Mouse (Mus musculus): Measurements from ENCODE around the gene Ankra2. TPM values are rescaled to one million over a fixed set of nuclear protein-coding genes. Genes with fewer than 3 reads are reported as not detected.
A peak's percentile ranks its signal among the peaks of the same experiment; 100 is the strongest.

The Ankra2 gene
- polyA plus RNA-seq (2015; fragmentation: Nextera tagmentation; extraction: Ambion mirVana), result 73.8 and 79.0 TPM in 2 replicates

GRCm38 (mm10) chr13:98262636-98263457 lies at the start of gene Ankra2, which contains the start of gene Utp15:
Ankra2 (plus strand) TSS chr13:98263074.
Utp15 (minus strand) TSS chr13:98263041.
- Histone ChIP-seq H3K4me1 (peaks cover 23% of the 10 kb centered on the region), H3K9me3 (no peaks in the 10 kb centered on the region), H3K4me3 (peak within 1 kb of the TSS; percentile 88), H3K27me3 (replicated peaks) (no peaks in the 10 kb centered on the region), H3K27ac (peak within 1 kb of the TSS; percentile 94), H3K36me3 (replicated peaks) (peaks cover 7% of the 10 kb centered on the region), H3K4me2 (peak within 1 kb of the TSS; percentile 94), H3K9ac (peak within 1 kb of the TSS; percentile 87)
- WGBS, result under 1% methylated on average over 71 of the region's 71 CpGs
- ATAC-seq (replicated peaks), result peak; percentile 99

GRCm38 (mm10) chr13:98222848-98223247 lies 40.0 kb upstream of the Ankra2 start:
- H3K4me1 ChIP-seq, result peaks cover 5% of the 10 kb centered on the region
- no peak overlapping the region for H3K4me3 ChIP-seq
- H3K36me3 ChIP-seq (replicated peaks), result no peaks in the 10 kb centered on the region
- 0 out of 2 replicates have a peak overlapping the region, but pooled peaks have one; percentile 17 for H3K4me2 ChIP-seq
- no peaks in the 10 kb centered on the region for H3K27me3 ChIP-seq (replicated peaks)
- no peaks in the 10 kb centered on the region for H3K9me3 ChIP-seq
- H3K27ac ChIP-seq, result no peak overlapping the region
- WGBS, result 35% methylated on average over 12 of the region's 12 CpGs
- ATAC-seq (replicated peaks), result no peak; the same call in 1 of the 2 replicates
- no peak overlapping the region; the same call in 1 of the 2 replicates for H3K9ac ChIP-seq

- 74% methylated on average over 2 of the region's 2 CpGs for WGBS
- Histone ChIP-seq H3K36me3 (replicated peaks) (no peaks in the 10 kb centered on the region), H3K9ac (no peak overlapping the region), H3K4me2 (no peak overlapping the region), H3K27ac (no peak overlapping the region), H3K9me3 (no peaks in the 10 kb centered on the region), H3K4me1 (peaks cover 5% of the 10 kb centered on the region), H3K27me3 (replicated peaks) (no peaks in the 10 kb centered on the region), H3K4me3 (no peak overlapping the region)
- ATAC-seq (replicated peaks), result no peak
These were observed 36.6 kb upstream of the Ankra2 start for GRCm38 (mm10) chr13:98226225-98226624.

GRCm38 (mm10) chr13:98230511-98230910 lies 32.4 kb upstream of the Ankra2 start:
- Histone ChIP-seq H3K9ac (no peak overlapping the region), H3K4me1 (no peaks in the 10 kb centered on the region), H3K9me3 (no peaks in the 10 kb centered on the region), H3K4me2 (no peak overlapping the region), H3K36me3 (replicated peaks) (no peaks in the 10 kb centered on the region), H3K4me3 (no peak overlapping the region), H3K27me3 (replicated peaks) (no peaks in the 10 kb centered on the region), H3K27ac (no peak overlapping the region)
- no peak for ATAC-seq (replicated peaks)
- 69% methylated on average over 1 of the region's 1 CpGs for WGBS

- H3K27me3 ChIP-seq (replicated peaks), result no peaks in the 10 kb centered on the region
- no peak for ATAC-seq (replicated peaks)
- H3K9me3 ChIP-seq, result no peaks in the 10 kb centered on the region
- no peak overlapping the region for H3K27ac ChIP-seq
- no peak overlapping the region for H3K4me3 ChIP-seq
- H3K4me2 ChIP-seq, result no peak overlapping the region
- WGBS, result 79% methylated on average over 6 of the region's 6 CpGs
- no peak overlapping the region for H3K9ac ChIP-seq
- H3K36me3 ChIP-seq (replicated peaks), result no peaks in the 10 kb centered on the region
- H3K4me1 ChIP-seq, result no peaks in the 10 kb centered on the region
These were observed 27.4 kb upstream of the Ankra2 start for GRCm38 (mm10) chr13:98235451-98235850.

- no peak overlapping the region for H3K4me2 ChIP-seq
- no peak overlapping the region for H3K9ac ChIP-seq
- no peak overlapping the region for H3K4me3 ChIP-seq
- no peaks in the 10 kb centered on the region for H3K4me1 ChIP-seq
- H3K27ac ChIP-seq, result no peak overlapping the region
- H3K9me3 ChIP-seq, result no peaks in the 10 kb centered on the region
- WGBS, result 19% methylated on average over 12 of the region's 12 CpGs
- no peaks in the 10 kb centered on the region for H3K36me3 ChIP-seq (replicated peaks)
- no peaks in the 10 kb centered on the region for H3K27me3 ChIP-seq (replicated peaks)
- ATAC-seq (replicated peaks), result no peak
These were observed 22.8 kb upstream of the Ankra2 start for GRCm38 (mm10) chr13:98239978-98240641.

GRCm38 (mm10) chr13:98241531-98242282 lies 21.2 kb upstream of the Ankra2 start:
- H3K27ac ChIP-seq, result no peak overlapping the region
- no peaks in the 10 kb centered on the region for H3K36me3 ChIP-seq (replicated peaks)
- no peak overlapping the region for H3K9ac ChIP-seq
- H3K4me1 ChIP-seq, result no peaks in the 10 kb centered on the region
- no peaks in the 10 kb centered on the region for H3K27me3 ChIP-seq (replicated peaks)
- H3K4me2 ChIP-seq, result no peak overlapping the region
- no peaks in the 10 kb centered on the region for H3K9me3 ChIP-seq
- no peak for ATAC-seq (replicated peaks)
- 74% methylated on average over 9 of the region's 9 CpGs for WGBS
- H3K4me3 ChIP-seq, result no peak overlapping the region

- Histone ChIP-seq H3K27me3 (replicated peaks) (no peaks in the 10 kb centered on the region), H3K36me3 (replicated peaks) (peaks cover 12% of the 10 kb centered on the region; the same call in 1 of the 2 replicates), H3K27ac (no peak overlapping the region), H3K4me2 (no peak overlapping the region), H3K4me1 (no peaks in the 10 kb centered on the region), H3K9ac (no peak overlapping the region), H3K9me3 (no peaks in the 10 kb centered on the region), H3K4me3 (no peak overlapping the region)
- 56% methylated on average over 5 of the region's 5 CpGs for WGBS
- ATAC-seq (replicated peaks), result no peak
These were observed 18.1 kb upstream of the Ankra2 start for GRCm38 (mm10) chr13:98244571-98245350.

GRCm38 (mm10) chr13:98245386-98245785 lies 17.5 kb upstream of the Ankra2 start:
- Histone ChIP-seq H3K4me2 (no peak overlapping the region), H3K36me3 (replicated peaks) (peaks cover 18% of the 10 kb centered on the region; the same call in 1 of the 2 replicates), H3K27ac (no peak overlapping the region), H3K4me1 (no peaks in the 10 kb centered on the region), H3K4me3 (no peak overlapping the region), H3K27me3 (replicated peaks) (no peaks in the 10 kb centered on the region), H3K9ac (no peak overlapping the region), H3K9me3 (no peaks in the 10 kb centered on the region)
- ATAC-seq (replicated peaks), result no peak
- 68% methylated on average over 7 of the region's 7 CpGs for WGBS

GRCm38 (mm10) chr13:98249594-98249993 lies 13.3 kb upstream of the Ankra2 start:
- no peaks in the 10 kb centered on the region for H3K27me3 ChIP-seq (replicated peaks)
- H3K36me3 ChIP-seq (replicated peaks), result peaks cover 42% of the 10 kb centered on the region
- no peak for ATAC-seq (replicated peaks)
- H3K9me3 ChIP-seq, result no peaks in the 10 kb centered on the region
- H3K4me3 ChIP-seq, result no peak overlapping the region
- no peak overlapping the region for H3K4me2 ChIP-seq
- H3K27ac ChIP-seq, result no peak overlapping the region
- H3K9ac ChIP-seq, result no peak overlapping the region
- WGBS, result 96% methylated on average over 10 of the region's 10 CpGs
- no peaks in the 10 kb centered on the region for H3K4me1 ChIP-seq

GRCm38 (mm10) chr13:98254921-98255320 lies 8.0 kb upstream of the Ankra2 start:
- peaks cover 45% of the 10 kb centered on the region for H3K36me3 ChIP-seq (replicated peaks)
- H3K9ac ChIP-seq, result no peak overlapping the region
- no peak overlapping the region for H3K4me2 ChIP-seq
- no peak overlapping the region for H3K4me3 ChIP-seq
- 76% methylated on average over 9 of the region's 9 CpGs for WGBS
- H3K27me3 ChIP-seq (replicated peaks), result no peaks in the 10 kb centered on the region
- H3K4me1 ChIP-seq, result no peaks in the 10 kb centered on the region
- H3K9me3 ChIP-seq, result no peaks in the 10 kb centered on the region
- no peak for ATAC-seq (replicated peaks)
- no peak overlapping the region for H3K27ac ChIP-seq
